Mouse (Mus musculus) large intestine, adult 2 months (tissue): ENCODE measurements at regions not wholly inside any gene's neighbourhood (a gene's known extent, or its start where the extent isn't known, plus 50 kb on each side); places are given as distances from the start of the nearest gene placed in this dataset.

Source experiments
- DNase-seq: peaks from one replicate; pipeline ENCODE4 v3.0.0-alpha.2; 2012; ENCODE audit warnings: low read depth, low spot score
- WGBS: fragments of 180-500 bp; shearing (Covaris S2); methylation state at CpG from one replicate; pipeline ENCODE4 v1.1.7; 2018; 5-methylcytosine and 5-hydroxymethylcytosine counted together

GRCm38 (mm10) chr8:100796628-100797027, 1380.4 kb upstream of the Cdh8 start:
- 74% methylated on average over 1 of the region's 1 CpGs for WGBS
- DNase-seq, result no peak

- 79% methylated on average over 7 of the region's 7 CpGs for WGBS
- no peak for DNase-seq
Measured at GRCm38 (mm10) chr8:100793951-100794350, 1377.7 kb upstream of the Cdh8 start.

- DNase-seq, result no peak
- WGBS, result 68% methylated on average over 11 of the region's 11 CpGs
Measured at GRCm38 (mm10) chr8:100790592-100791141, 1374.4 kb upstream of the Cdh8 start.

GRCm38 (mm10) chr8:100788132-100788531, 1371.9 kb upstream of the Cdh8 start:
- no peak for DNase-seq
- 72% methylated on average over 6 of the region's 6 CpGs for WGBS

DNA sequence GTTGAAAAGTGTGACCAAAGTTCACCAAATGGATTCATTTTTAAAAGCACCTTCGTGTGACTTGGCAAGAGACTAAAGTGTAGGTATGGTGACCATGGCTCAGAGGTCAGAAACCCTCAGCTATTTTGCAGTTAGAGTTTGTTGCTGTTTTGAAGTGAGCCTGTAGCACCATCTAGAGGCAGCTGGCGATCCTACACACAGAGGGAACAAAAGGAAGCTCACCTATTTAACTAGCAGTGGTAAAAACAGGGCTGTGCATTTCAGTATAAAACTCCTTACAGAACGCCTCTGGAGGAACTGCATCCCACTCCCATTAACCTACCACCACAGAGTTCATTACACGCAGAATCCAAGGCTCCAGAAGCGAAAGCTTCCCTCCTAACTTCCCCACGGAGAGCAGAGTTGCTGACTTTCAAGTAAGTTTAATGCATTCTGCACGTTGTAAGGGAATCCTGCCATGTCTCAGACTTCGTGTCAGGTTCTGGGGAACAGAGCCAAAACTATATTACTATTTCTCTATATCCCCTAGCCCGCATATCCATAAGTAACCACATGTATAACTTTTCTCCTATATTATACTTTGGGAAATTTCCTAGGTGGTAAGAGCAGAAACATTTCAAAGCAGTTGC, 1356.6 kb upstream of the Cdh8 start:
- 15% methylated on average over 9 of the region's 9 CpGs for WGBS
- DNase-seq, result peak; percentile 25

GRCm38 (mm10) chr8:100769617-100770016, 1353.3 kb upstream of the Cdh8 start:
- no peak for DNase-seq
- 73% methylated on average over 4 of the region's 4 CpGs for WGBS

GRCm38 (mm10) chr8:100733927-100734326, 1317.7 kb upstream of the Cdh8 start:
- 75% methylated on average over 4 of the region's 4 CpGs for WGBS
- DNase-seq, result no peak

- WGBS, result 79% methylated on average over 2 of the region's 2 CpGs
- DNase-seq, result no peak
Measured at GRCm38 (mm10) chr8:100702365-100702764, 1286.1 kb upstream of the Cdh8 start.

GRCm38 (mm10) chr8:100695043-100695442, 1278.8 kb upstream of the Cdh8 start:
- no peak for DNase-seq
- 62% methylated on average over 3 of the region's 3 CpGs for WGBS

- 24% methylated on average over 3 of the region's 3 CpGs for WGBS
- DNase-seq, result peak; percentile 44
Measured at GRCm38 (mm10) chr8:100678580-100678979, 1262.3 kb upstream of the Cdh8 start.
